ENCODE assay signal across 15 mouse cellular contexts in the genomic region with DNA sequence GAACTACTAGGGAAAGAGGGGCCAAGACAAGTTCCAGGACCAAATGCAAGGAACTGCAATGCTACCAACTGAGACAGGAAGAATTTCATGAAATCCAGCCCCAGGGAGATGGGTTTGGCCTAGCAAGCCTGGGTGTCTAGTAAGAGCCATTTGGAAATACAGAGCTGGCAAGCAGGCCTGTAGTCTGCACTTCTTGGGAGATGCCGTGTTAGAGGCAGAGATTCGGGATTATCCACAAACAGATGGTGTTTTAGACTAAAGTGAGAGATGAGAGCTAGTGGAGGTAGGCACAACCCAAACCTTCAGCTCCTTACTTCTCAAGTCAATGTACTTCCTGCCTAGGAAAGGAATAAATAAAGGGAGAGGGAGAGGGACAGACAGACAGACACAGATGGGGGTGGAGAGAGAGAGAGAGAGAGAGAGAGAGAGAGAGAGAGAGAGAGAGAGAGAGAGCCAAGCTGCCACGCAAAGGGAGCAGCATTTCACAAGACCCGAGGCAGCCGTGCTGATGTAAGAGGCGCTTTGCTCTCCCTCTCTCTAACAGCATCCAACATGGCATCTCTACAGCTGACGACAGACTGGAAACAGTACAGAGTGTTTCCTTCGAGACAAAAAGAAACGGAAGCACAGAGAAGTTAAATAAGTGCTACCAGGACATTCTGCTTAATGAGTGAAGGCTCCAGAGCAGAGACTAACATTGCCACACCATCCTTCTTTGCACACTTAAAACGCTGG.
DNase-seq lines count a peak whose midpoint lies in the region; ATAC-seq and TF ChIP-seq lines count a peak whose summit lies in the region.
"Had no signal": no experiment of that assay in that cellular context is flagged by ENCODE, and none has a peak within 500 bp of the region (broad histone marks: within the 10 kb centered on the region; RNA-seq: fewer than 3 reads in every experiment).

No protein-coding gene starts in this region.

- 0 out of 2 replicates have a peak, but pooled peaks cover 10% of the 10 kb centered on the region for H3K4me1 ChIP-seq in embryonic facial prominence, embryonic 13.5 days
- peaks cover 17% of the 10 kb centered on the region for H3K4me1 ChIP-seq in embryonic facial prominence, embryonic 10.5 days
- no peaks in the 10 kb centered on the region for H3K4me1 ChIP-seq in lung, postnatal 0 days (ENCODE audit: insufficient read depth, low read depth, low read length)
- H3K4me1 ChIP-seq: lung, embryonic 15.5 days; midbrain, embryonic 12.5 days had no signal

- WGBS in embryonic facial prominence, embryonic 13.5 days, result 69% methylated on average over 10 of the region's 10 CpGs
- 82% methylated on average over 10 of the region's 10 CpGs for WGBS in embryonic facial prominence, embryonic 10.5 days
- WGBS in lung, postnatal 0 days, result 50% methylated on average over 10 of the region's 10 CpGs

- DNase-seq in embryonic facial prominence, embryonic 10.5 days (ENCODE audit: low spot score), result no peak
- peak; percentile 16 to 23 for DNase-seq in heart, postnatal 14 days
- no peak for DNase-seq in heart, adult 8-10 months (ENCODE audit: low spot score)
- DNase-seq in adipocyte (ENCODE audit: low spot score), result peak; percentile 29
- peak; percentile 78 for DNase-seq in lung, postnatal 0 days (ENCODE audit: low spot score)
- no peak for DNase-seq in cerebellum, postnatal 36 days
- DNase-seq in thymus, adult 18-20 months, result no peak
- DNase-seq: cerebellum, adult 18-20 months; kidney, adult 2 months; kidney, postnatal 4 days; liver had no signal

- no peak for ATAC-seq in embryonic facial prominence, embryonic 13.5 days (ENCODE audit: insufficient number of reproducible peaks, insufficient read depth, low FRiP score, low TSS enrichment, low read depth)
- ATAC-seq in lung, postnatal 0 days, result peak; percentile 83

- no peak overlapping the region for H3K27ac ChIP-seq in embryonic facial prominence, embryonic 13.5 days
- H3K27ac ChIP-seq in embryonic facial prominence, embryonic 10.5 days (replicated peaks), result no peak overlapping the region
- no peak overlapping the region for H3K27ac ChIP-seq in lung, postnatal 0 days (ENCODE audit: low read length)
- H3K27ac ChIP-seq: hindbrain, postnatal 0 days; lung, embryonic 15.5 days; midbrain, embryonic 12.5 days had no signal

- no peaks in the 10 kb centered on the region for H3K9me3 ChIP-seq in embryonic facial prominence, embryonic 13.5 days
- no peaks in the 10 kb centered on the region for H3K9me3 ChIP-seq in embryonic facial prominence, embryonic 10.5 days
- H3K9me3 ChIP-seq in lung, postnatal 0 days (ENCODE audit: low read length), result no peaks in the 10 kb centered on the region
- H3K9me3 ChIP-seq: lung, embryonic 15.5 days; midbrain, embryonic 12.5 days had no signal

- 0 out of 2 replicates have a peak, but pooled peaks cover 6% of the 10 kb centered on the region for H3K27me3 ChIP-seq in embryonic facial prominence, embryonic 13.5 days
- peaks cover 9% of the 10 kb centered on the region; the same call in 1 of the 2 replicates for H3K27me3 ChIP-seq in embryonic facial prominence, embryonic 10.5 days (replicated peaks; ENCODE audit: low read depth, poor library complexity, severe bottlenecking)
- no peaks in the 10 kb centered on the region for H3K27me3 ChIP-seq in lung, postnatal 0 days (replicated peaks; ENCODE audit: insufficient read depth, low read length)

- no peak overlapping the region for H3K4me3 ChIP-seq in embryonic facial prominence, embryonic 13.5 days
- H3K4me3 ChIP-seq in embryonic facial prominence, embryonic 10.5 days, result no peak overlapping the region
- no peak overlapping the region for H3K4me3 ChIP-seq in lung, postnatal 0 days (ENCODE audit: low read depth, low read length)
- H3K4me3 ChIP-seq: lung, embryonic 15.5 days; midbrain, embryonic 12.5 days had no signal

- H3K36me3 ChIP-seq in embryonic facial prominence, embryonic 13.5 days, result no peaks in the 10 kb centered on the region
- no peaks in the 10 kb centered on the region for H3K36me3 ChIP-seq in embryonic facial prominence, embryonic 10.5 days (replicated peaks)
- H3K36me3 ChIP-seq in lung, postnatal 0 days (ENCODE audit: insufficient read depth, low read length), result no peaks in the 10 kb centered on the region
- H3K36me3 ChIP-seq: lung, embryonic 15.5 days; midbrain, embryonic 12.5 days had no signal

- 0 out of 2 replicates have a peak overlapping the region, but pooled peaks have one; percentile 16 for H3K9ac ChIP-seq in embryonic facial prominence, embryonic 13.5 days
- H3K9ac ChIP-seq in lung, postnatal 0 days (replicated peaks; ENCODE audit: low read depth), result no peak overlapping the region
- H3K9ac ChIP-seq: lung, embryonic 15.5 days; midbrain, embryonic 12.5 days had no signal

- TF ChIP-seq EP300 in lung, postnatal 0 days (IDR thresholded peaks at IDR 0.05), result peak; percentile 48; the same call in 1 of the 2 replicates

- intact Hi-C loops in heart, postnatal 14 days (cut with DNase I), result loop anchor here (5.0 kb wide), 1 partner anchor 187 kb away; no protein-coding TSS in a partner anchor

- H3K4me2 ChIP-seq in embryonic facial prominence, embryonic 13.5 days, result no peak overlapping the region
- no peak overlapping the region for H3K4me2 ChIP-seq in lung, postnatal 0 days (replicated peaks; ENCODE audit: low read depth, low read length)
- H3K4me2 ChIP-seq: lung, embryonic 15.5 days; midbrain, embryonic 12.5 days had no signal

- no peak for TF ChIP-seq CTCF in lung, postnatal 0 days (IDR thresholded peaks at IDR 0.05)

Comparison
In these comparisons a context has a peak if more than half of its experiments do, and no peak if none do; other contexts are left out.
1. DNase-seq: peak in heart, postnatal 14 days (2 of 2), adipocyte (single experiment) and lung, postnatal 0 days (single experiment); none in embryonic facial prominence, embryonic 10.5 days (single experiment), heart, adult 8-10 months (single experiment), cerebellum, postnatal 36 days (0 of 2) and thymus, adult 18-20 months (0 of 2).